ENCODE assay signal across 28 mouse cellular contexts in genomic region chr7:79631773-79632348, GRCm38 (mm10). TPM values are rescaled to one million over a fixed set of nuclear protein-coding genes. Genes with fewer than 3 reads are reported as not detected.
DNase-seq lines count a peak whose midpoint lies in the region; ATAC-seq and TF ChIP-seq lines count a peak whose summit lies in the region.
"Had no signal": no experiment of that assay in that cellular context is flagged by ENCODE, and none has a peak within 500 bp of the region (broad histone marks: within the 10 kb centered on the region; RNA-seq: fewer than 3 reads in every experiment).

No protein-coding gene starts in this region.

- ATAC-seq in kidney, embryonic 15.5 days (replicated peaks; ENCODE audit: low FRiP score): peak; percentile 85
- ATAC-seq in midbrain, embryonic 14.5 days (ENCODE audit: low FRiP score, low TSS enrichment): no peak
- ATAC-seq: CD4-positive, CD25-positive, alpha-beta regulatory T cell, adult 4 months; forebrain, embryonic 13.5 days; forebrain, postnatal 0 days; Patski had no signal

- H3K27me3 ChIP-seq in kidney, adult 2 months (replicated peaks; ENCODE audit: control insufficient read depth, insufficient read depth, low read length): no peaks in the 10 kb centered on the region; the same call in 1 of the 2 replicates
- H3K27me3 ChIP-seq in kidney, embryonic 15.5 days: peaks cover 6% of the 10 kb centered on the region; the same call in 1 of the 2 replicates
- no peaks in the 10 kb centered on the region for H3K27me3 ChIP-seq in midbrain, embryonic 14.5 days (ENCODE audit: control insufficient read depth, insufficient read depth, low read length)
- H3K27me3 ChIP-seq: forebrain, embryonic 13.5 days had no signal

- no peaks in the 10 kb centered on the region; the same call in 1 of the 2 replicates for H3K4me1 ChIP-seq in kidney, adult 2 months (ENCODE audit: control insufficient read depth, insufficient read depth, low read length)
- 0 out of 2 replicates have a peak, but pooled peaks cover 2% of the 10 kb centered on the region for H3K4me1 ChIP-seq in kidney, embryonic 15.5 days
- H3K4me1 ChIP-seq in midbrain, embryonic 14.5 days (ENCODE audit: control insufficient read depth, insufficient read depth, low read length): no peaks in the 10 kb centered on the region
- H3K4me1 ChIP-seq: embryonic facial prominence, embryonic 13.5 days; forebrain, embryonic 13.5 days; heart, embryonic 15.5 days; hindbrain, embryonic 13.5 days had no signal

- H3K27ac ChIP-seq in kidney, adult 2 months (ENCODE audit: insufficient read depth, low read depth, low read length): peak overlapping the region; percentile 70
- H3K27ac ChIP-seq in kidney, embryonic 15.5 days: 0 out of 2 replicates have a peak overlapping the region, but pooled peaks have one; percentile 51
- H3K27ac ChIP-seq in midbrain, embryonic 14.5 days (replicated peaks; ENCODE audit: low read depth, low read length): no peak overlapping the region
- H3K27ac ChIP-seq: embryonic facial prominence, embryonic 13.5 days; forebrain, embryonic 13.5 days; heart, adult 2 months; heart, embryonic 15.5 days; hindbrain, embryonic 13.5 days had no signal

- WGBS in kidney, adult 2 months: 24% methylated on average over 13 of the region's 13 CpGs
- WGBS in kidney, embryonic 15.5 days: 17% methylated on average over 13 of the region's 13 CpGs
- 32% methylated on average over 13 of the region's 13 CpGs for WGBS in midbrain, embryonic 14.5 days

- no peaks in the 10 kb centered on the region for H3K36me3 ChIP-seq in kidney, adult 2 months (ENCODE audit: control insufficient read depth, insufficient read depth, low read length)
- H3K36me3 ChIP-seq in kidney, embryonic 15.5 days: no peaks in the 10 kb centered on the region
- no peaks in the 10 kb centered on the region for H3K36me3 ChIP-seq in midbrain, embryonic 14.5 days (ENCODE audit: control insufficient read depth, insufficient read depth, low read length)
- H3K36me3 ChIP-seq: embryonic facial prominence, embryonic 13.5 days; heart, embryonic 15.5 days; hindbrain, embryonic 13.5 days had no signal

- no peak overlapping the region for H3K9ac ChIP-seq in kidney, embryonic 15.5 days
- H3K9ac ChIP-seq in midbrain, embryonic 14.5 days (replicated peaks; ENCODE audit: low read length): no peak overlapping the region
- H3K9ac ChIP-seq: embryonic facial prominence, embryonic 13.5 days; forebrain, embryonic 13.5 days; forebrain, postnatal 0 days; heart, embryonic 15.5 days; hindbrain, embryonic 13.5 days had no signal

- DNase-seq in ES-CJ7 (ENCODE audit: low read depth, low spot score): peak; percentile 26
- DNase-seq in kidney, adult 2 months: peak; percentile 62
- peak; percentile 36 for DNase-seq in kidney, postnatal 14 days
- DNase-seq in thymus, adult 18-20 months: no peak
- DNase-seq in midbrain, embryonic 14.5 days: no peak
- DNase-seq in right cerebral cortex, adult 18-20 months: no peak
- no peak for DNase-seq in layer of hippocampus, postnatal 14 days (ENCODE audit: low spot score in 2 of 2)
- DNase-seq: adrenal gland, adult 8-10 months; adrenal gland, postnatal 36 days; B cell, adult 2 months; cerebellum, adult 11 months; cerebellum, adult 9-10 months; cerebellum, postnatal 36 days; forebrain, postnatal 0 days; gastrocnemius, postnatal 14 days; heart, adult 2 months; heart, postnatal 14 days had no signal

- no peaks in the 10 kb centered on the region for H3K9me3 ChIP-seq in kidney, embryonic 15.5 days (replicated peaks)
- no peaks in the 10 kb centered on the region for H3K9me3 ChIP-seq in midbrain, embryonic 14.5 days (ENCODE audit: control insufficient read depth, low read length)
- H3K9me3 ChIP-seq: embryonic facial prominence, embryonic 13.5 days; forebrain, embryonic 13.5 days; heart, embryonic 15.5 days; hindbrain, embryonic 13.5 days had no signal

- H3K4me2 ChIP-seq in kidney, embryonic 15.5 days: no peak overlapping the region
- no peak overlapping the region for H3K4me2 ChIP-seq in midbrain, embryonic 14.5 days (ENCODE audit: low read length)
- H3K4me2 ChIP-seq: embryonic facial prominence, embryonic 13.5 days; forebrain, embryonic 13.5 days; heart, embryonic 11.5 days; heart, embryonic 15.5 days; hindbrain, embryonic 13.5 days had no signal

- TF ChIP-seq POLR2A in kidney, adult 2 months (IDR thresholded peaks at IDR 0.05; ENCODE audit: low read depth, low read length): no peak

- H3K4me3 ChIP-seq in kidney, adult 2 months (ENCODE audit: insufficient read depth, low read depth, low read length): no peak overlapping the region
- no peak overlapping the region for H3K4me3 ChIP-seq in kidney, embryonic 15.5 days (replicated peaks)
- no peak overlapping the region for H3K4me3 ChIP-seq in midbrain, embryonic 14.5 days (replicated peaks; ENCODE audit: low read depth, low read length)
- H3K4me3 ChIP-seq: embryonic facial prominence, embryonic 13.5 days; forebrain, embryonic 13.5 days; heart, adult 2 months; heart, embryonic 15.5 days; hindbrain, embryonic 13.5 days had no signal

- TF ChIP-seq CTCF in kidney, adult 2 months (conservative IDR thresholded peaks at IDR 0.05; ENCODE audit: insufficient read depth, insufficient read length, low read depth, low read length): no peak

RNA-seq across cellular contexts. Expression of gene Rhcg, which starts 14.4 kb away (rescaled TPM):
- polyA plus RNA-seq in kidney, adult 2 months (2012; rRNA removed): 170 and 188 TPM in 2 replicates
- polyA plus RNA-seq in kidney, embryonic 15.5 days (2015; fragmentation: Nextera tagmentation; extraction: Ambion mirVana): 28.8 and 29.9 TPM in 2 replicates
- polyA plus RNA-seq in midbrain, embryonic 14.5 days (2014; fragmentation: Nextera tagmentation; extraction: Ambion mirVana): 2.6 and 3.1 TPM in 2 replicates
- 1 to 10 TPM; 1.1 to 2.2 TPM for total RNA-seq in layer of hippocampus, postnatal 14 days (2021)
- total RNA-seq: gastrocnemius, adult 18-20 months; gastrocnemius, postnatal 14 days; heart, adult 2 months; heart, postnatal 14 days; hematopoietic stem cell, adult 5-6 weeks; MEL had no signal
- polyA plus RNA-seq: CD4-positive, CD25-positive, alpha-beta regulatory T cell, adult 4 months; heart, adult 2 months; heart, embryonic 11.5 days; heart, embryonic 15.5 days had no signal

RNA-seq across cellular contexts. Expression of gene Ticrr, which starts 28.1 kb away (rescaled TPM):
- polyA plus RNA-seq in kidney, adult 2 months (2012; rRNA removed): 0.03 and 0.11 TPM in 2 replicates
- polyA plus RNA-seq in kidney, embryonic 15.5 days (2015; fragmentation: Nextera tagmentation; extraction: Ambion mirVana): 11.2 and 11.6 TPM in 2 replicates
- 1.3 and 2.5 TPM in 2 replicates for polyA plus RNA-seq in midbrain, embryonic 14.5 days (2014; fragmentation: Nextera tagmentation; extraction: Ambion mirVana)
- total RNA-seq in layer of hippocampus, postnatal 14 days (2021): under 1 TPM; 0.45 to 0.97 TPM
- total RNA-seq: gastrocnemius, adult 18-20 months had no signal
- polyA plus RNA-seq: heart, adult 2 months had no signal

Comparison
In these comparisons a context has a peak if more than half of its experiments do, and no peak if none do; other contexts are left out.
1. DNase-seq: peak in ES-CJ7 (single experiment), kidney, adult 2 months (single experiment) and kidney, postnatal 14 days (single experiment); none in thymus, adult 18-20 months (0 of 2), midbrain, embryonic 14.5 days (single experiment), right cerebral cortex, adult 18-20 months (single experiment) and layer of hippocampus, postnatal 14 days (0 of 2).